Mouse (Mus musculus): ENCODE measurements around the gene Ptprd.

The Ptprd gene

DNA sequence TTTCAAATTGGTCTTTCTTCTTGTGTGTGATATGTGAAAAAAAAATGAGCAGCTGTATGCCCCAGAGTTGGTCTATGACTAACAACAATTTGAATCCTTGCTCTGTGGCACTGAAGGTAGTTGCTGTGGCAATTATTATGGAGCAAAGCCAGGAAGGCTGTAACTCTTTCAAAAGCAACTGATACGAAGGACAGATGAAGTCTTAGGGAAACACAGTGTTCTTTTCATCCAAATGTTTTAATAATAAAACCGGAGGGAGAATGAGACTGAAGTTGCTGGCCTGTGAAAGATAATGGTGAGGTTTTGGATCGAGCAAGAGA is 2187.3 kb downstream of the Ptprd start:
- no peak for DNase-seq (ENCODE audit: low read depth, low spot score)

GRCm38 (mm10) chr4:76023756-76024501 is 2187.8 kb downstream of the Ptprd start:
- no peak for DNase-seq (ENCODE audit: low read depth, low spot score)

- no peak for DNase-seq (ENCODE audit: low read depth, low spot score)
These were observed 2190.1 kb downstream of the Ptprd start for GRCm38 (mm10) chr4:76021670-76022069.

GRCm38 (mm10) chr4:76015026-76015425 is 2196.7 kb downstream of the Ptprd start:
- no peak for DNase-seq (ENCODE audit: low read depth, low spot score)

DNA sequence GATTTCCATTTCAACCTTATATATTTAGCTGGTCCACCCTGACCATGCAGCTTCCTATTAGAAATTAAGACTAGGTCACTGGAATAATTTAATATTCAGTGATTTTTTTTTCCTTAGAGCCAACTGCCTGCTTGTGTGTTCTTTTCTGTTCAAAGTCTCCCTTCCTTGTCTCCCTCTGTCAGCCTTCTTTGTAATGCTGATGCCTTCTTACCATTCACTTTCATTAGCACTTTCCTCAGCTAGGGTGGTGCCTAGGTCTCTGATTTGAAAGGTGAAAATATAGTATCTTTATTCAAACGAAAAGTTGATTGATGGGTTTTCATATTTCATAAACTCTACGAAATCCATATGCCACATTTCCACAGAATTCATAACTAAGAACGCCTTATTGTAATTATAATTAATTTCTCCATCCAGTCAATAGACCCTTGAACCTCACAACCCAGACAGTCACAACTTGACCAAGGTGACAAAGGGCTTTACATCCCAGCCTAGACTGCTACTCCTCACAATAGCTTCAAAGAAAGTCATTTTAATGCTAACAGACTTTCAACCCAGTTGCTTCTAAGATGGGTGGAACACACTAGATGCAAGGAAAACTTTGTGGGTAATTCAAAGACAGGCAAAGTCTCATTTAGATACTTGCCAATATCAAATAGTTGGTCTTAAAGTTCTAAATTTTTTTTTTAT is 2197.5 kb downstream of the Ptprd start:
- DNase-seq (ENCODE audit: low read depth, low spot score): no peak

- DNase-seq (ENCODE audit: low read depth, low spot score): no peak
These were observed 2203.2 kb downstream of the Ptprd start for GRCm38 (mm10) chr4:76008580-76008979.

DNA sequence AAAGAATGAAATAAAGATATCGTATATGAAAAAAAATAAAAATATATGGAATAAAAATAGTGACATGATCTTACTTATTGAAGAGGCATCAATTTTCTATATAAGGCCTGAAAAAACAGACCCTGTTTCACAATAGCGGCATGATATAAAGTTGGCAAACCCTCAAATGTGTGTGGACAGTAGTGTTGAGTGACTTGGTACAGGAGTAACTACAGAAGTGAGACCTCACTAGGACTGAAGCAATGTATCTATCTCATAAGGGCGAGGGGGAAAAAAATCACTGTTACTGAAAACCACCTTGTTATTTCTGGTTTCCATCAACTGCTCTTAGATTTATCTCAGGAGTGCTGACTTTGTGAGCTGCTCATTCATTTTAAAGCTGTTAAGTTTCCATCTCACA is 2204.5 kb downstream of the Ptprd start:
- no peak for DNase-seq (ENCODE audit: low read depth, low spot score)

DNA sequence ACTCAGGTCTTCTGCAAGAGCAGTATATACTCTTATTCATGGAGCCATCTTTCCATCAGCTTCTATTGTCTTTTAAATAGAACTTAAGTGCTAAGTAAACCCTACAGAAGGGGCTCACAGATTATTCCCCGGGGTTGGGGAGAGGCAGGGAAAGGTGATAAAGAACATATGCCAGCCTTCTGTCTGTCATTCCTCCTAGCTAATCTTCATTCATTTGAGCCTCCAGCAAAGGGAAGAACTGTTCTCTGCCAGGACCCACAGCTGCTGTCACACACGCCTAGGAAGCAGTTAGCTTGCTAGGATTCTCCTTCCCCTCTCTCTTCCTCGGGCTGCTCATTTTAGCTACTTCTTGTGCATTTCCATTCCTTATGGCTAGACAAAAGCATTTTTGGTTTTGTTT is 2205.0 kb downstream of the Ptprd start:
- no peak for DNase-seq (ENCODE audit: low read depth, low spot score)

GRCm38 (mm10) chr4:76004161-76004560 is 2207.6 kb downstream of the Ptprd start:
- no peak for DNase-seq (ENCODE audit: low read depth, low spot score)

DNA sequence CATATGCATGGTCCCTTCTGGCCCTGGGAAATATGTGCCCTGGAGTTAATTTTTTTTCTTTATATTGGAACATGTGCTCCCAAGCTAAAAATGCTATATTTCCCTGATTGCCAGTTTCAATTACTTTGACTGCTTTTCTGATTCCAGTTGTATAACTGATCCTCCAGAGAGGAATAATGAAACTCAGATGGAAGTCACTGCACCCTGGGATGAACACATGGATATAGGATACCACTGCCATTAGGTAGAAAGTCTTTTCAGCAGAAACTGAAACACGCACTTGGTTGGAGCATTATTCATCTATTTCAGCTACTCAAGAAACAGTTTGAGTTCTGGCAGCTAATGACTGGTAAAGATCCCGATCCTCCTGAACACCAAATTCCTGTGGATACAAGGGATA is 2211.5 kb downstream of the Ptprd start:
- DNase-seq (ENCODE audit: low read depth, low spot score): no peak

- no peak for DNase-seq (ENCODE audit: low read depth, low spot score)
These were observed 2215.9 kb downstream of the Ptprd start for GRCm38 (mm10) chr4:75995841-75996240.

- DNase-seq (ENCODE audit: low read depth, low spot score): no peak
These were observed 2217.2 kb downstream of the Ptprd start for GRCm38 (mm10) chr4:75994576-75994975.

GRCm38 (mm10) chr4:75993092-75993491 is 2218.7 kb downstream of the Ptprd start:
- DNase-seq (ENCODE audit: low read depth, low spot score): no peak

DNA sequence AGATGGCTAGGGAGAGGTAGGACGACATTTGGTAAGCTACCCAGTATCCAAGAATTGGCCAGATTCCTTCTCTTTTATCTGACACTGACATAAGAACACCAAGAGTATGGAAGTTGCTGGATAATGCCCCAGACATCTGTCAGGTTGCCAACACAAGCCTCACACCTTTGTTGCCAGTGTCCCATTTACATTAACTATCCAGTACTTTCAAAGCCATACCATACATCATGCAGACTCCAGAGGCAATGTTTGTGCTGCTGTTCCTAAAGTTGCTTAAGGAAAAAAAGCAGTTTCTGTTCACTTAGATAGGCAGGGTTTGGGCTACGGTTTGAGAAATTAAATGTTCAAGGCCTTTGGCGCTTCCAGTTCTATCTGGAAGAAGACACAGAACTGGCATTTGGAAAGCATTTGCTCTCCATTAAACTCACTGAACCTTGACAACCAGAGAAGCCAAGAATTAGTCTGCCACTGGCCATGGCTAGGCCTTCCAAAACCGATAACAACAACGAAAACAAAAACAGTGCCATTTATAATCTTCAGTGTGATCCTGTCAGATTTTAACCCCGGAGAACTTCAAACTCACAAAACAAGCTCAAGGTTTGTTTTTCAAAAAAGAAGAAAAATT is 2220.0 kb downstream of the Ptprd start:
- DNase-seq (ENCODE audit: low read depth, low spot score): no peak

DNA sequence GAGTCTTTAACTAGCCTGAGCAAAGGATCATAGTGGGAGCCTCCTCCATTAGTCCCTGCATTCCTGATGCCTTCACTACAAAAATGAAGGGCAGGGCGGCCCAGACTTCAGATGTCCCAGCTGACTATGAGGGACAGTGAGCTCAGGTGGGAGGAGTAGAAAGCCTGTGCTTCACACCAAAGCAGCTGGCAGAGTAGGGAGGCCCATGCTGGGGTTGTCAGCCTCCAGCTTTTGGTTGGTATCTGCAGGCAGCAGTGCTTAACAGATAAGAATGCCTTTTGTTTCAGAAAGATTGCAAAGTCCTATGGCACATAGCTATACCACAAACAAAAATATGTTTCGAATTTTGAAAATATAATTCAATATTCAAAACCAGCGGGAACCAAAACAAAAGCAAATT is 2237.0 kb downstream of the Ptprd start:
- DNase-seq (ENCODE audit: low read depth, low spot score): no peak

GRCm38 (mm10) chr4:75973322-75973721 is 2238.4 kb downstream of the Ptprd start:
- DNase-seq (ENCODE audit: low read depth, low spot score): no peak

DNA sequence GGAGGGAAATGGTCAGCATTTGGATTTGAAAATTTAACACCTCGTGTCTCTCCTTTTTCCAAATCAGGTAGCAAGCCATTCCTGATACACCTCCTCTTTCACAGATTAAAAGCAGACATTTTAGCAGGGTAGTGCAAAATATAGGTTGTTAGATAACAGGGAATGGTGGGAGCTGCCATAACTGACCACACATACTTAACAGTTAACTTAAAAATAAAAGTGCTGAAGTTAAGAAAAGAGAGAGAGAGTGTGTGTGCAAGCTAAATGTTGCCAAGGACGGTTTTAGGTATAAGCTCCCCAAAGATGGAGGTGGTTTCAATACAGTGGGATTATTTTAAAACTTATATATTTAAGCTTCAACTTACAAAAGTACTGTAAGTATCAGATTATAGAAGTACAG is 2241.8 kb downstream of the Ptprd start:
- no peak for DNase-seq (ENCODE audit: low read depth, low spot score)

DNA sequence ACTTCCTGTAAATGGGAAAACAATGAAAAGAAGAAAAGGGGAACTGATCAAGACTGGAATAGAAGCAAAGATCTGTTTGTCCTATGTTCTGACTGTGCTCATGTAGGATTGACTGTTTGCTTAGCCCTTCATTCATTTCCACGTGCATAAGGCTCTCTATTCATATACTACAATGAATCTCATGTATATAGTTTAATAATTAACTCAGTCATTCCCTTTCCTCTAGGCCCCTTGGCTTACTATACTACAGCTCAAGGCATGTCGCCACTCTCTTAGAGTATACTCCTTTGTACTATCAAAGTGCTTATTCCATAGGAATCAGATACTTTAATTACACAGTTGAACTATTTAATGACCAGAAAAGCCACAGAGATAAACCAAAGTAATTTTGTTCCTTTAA is 2243.1 kb downstream of the Ptprd start:
- no peak for DNase-seq (ENCODE audit: low read depth, low spot score)

- no peak for DNase-seq (ENCODE audit: low read depth, low spot score)
These were observed 2246.0 kb downstream of the Ptprd start for GRCm38 (mm10) chr4:75965810-75966209.

- DNase-seq (ENCODE audit: low read depth, low spot score): no peak
These were observed 2248.8 kb downstream of the Ptprd start for GRCm38 (mm10) chr4:75962916-75963315.

- DNase-seq (ENCODE audit: low read depth, low spot score): no peak
These were observed 2249.9 kb downstream of the Ptprd start for GRCm38 (mm10) chr4:75961865-75962264.

- no peak for DNase-seq (ENCODE audit: low read depth, low spot score)
These were observed 2258.3 kb downstream of the Ptprd start for GRCm38 (mm10) chr4:75953349-75954060.

Measured in CD4-positive, CD25-positive, alpha-beta regulatory T cell, adult 2 months (primary cell).